Mouse (Mus musculus) lung, postnatal 0 days (tissue): ENCODE results near the gene Efhb.

Experiments
- CTCF ChIP-seq: IDR thresholded peaks from 2 replicates; pipeline ENCODE4 v1.5.1; 2016; ENCODE audit warnings: antibody characterized with exemption, mild to moderate bottlenecking
- EP300 ChIP-seq: IDR thresholded peaks from 2 replicates; pipeline ENCODE4 v1.6.1; 2016; ENCODE audit warnings: antibody characterized with exemption, mild to moderate bottlenecking, control low read depth

DNA sequence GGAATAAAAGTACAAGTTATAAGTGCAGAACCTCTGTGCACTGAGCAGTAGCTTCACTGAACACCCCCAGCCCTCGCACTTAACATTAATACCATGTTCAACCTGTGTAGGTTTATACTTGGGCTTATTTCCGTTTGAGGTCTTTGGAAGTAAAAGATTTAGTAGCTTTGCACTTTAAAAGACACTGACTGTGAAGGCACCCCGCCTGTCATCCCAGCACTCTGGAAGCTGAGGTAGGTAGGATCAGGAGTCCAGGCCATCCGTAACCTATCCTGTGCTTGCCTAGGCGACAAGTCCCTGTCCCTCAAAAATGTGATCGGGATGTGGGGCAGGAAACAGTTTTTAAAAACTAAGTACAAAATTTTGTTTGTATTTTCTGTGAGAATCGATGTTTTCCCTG is 17.3 kb upstream of the Efhb start:
- no peak for TF ChIP-seq CTCF
- no peak for TF ChIP-seq EP300
